Mouse (Mus musculus): ENCODE measurements at regions not wholly inside any gene's neighbourhood (a gene's known extent, or its start where the extent isn't known, plus 50 kb on each side); places are given as distances from the start of the nearest gene placed in this dataset.

DNA sequence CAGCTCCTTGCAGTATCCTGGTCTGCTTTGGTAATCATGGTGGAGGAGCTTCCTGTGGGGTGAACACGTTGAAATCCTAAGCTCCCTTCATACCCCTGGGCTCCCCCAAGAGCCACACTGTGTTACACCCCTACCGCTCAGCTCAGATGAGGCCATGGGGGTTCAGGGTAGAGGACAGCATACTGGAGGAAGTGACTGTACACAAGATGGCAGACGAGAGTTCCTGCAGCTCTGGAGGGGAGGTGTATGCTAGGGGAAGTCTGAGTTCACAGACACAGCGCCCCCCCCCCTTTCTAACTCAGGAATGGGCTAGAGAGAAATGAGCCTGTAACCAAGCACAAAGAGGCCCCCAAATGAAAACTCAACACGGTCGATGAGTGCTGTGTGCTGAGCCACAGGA, 231.9 kb downstream of the Foxo1 start:
- no peak for DNase-seq
- H3K27ac ChIP-seq: no peak overlapping the region
- H3K4me3 ChIP-seq: no peak overlapping the region
- TF ChIP-seq CTCF (IDR thresholded peaks at IDR 0.05): no peak
- intact Hi-C loops (cut with DNase I): no loop called here

DNA sequence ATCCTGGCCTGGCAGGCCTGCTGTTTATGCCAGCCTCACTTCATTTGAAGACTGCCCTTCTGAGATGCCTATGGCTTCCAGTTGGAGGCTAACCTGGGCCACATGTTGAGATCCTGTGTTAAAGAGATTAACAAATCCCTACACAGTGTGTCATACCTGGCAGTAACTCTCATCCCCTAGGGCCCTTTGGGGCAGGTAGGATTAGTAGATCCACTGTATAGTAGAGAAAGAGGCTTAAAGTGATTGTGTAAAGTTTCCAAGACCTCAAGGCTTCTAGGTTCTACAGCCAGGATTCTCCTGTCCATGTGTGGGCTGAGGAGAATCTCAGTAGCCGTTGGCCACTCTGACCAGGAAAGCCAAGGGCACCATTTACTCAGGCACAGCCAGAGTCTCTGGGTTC, 231.4 kb downstream of the Foxo1 start:
- Histone ChIP-seq H3K4me3 (no peak overlapping the region), H3K27ac (no peak overlapping the region)
- intact Hi-C loops (cut with DNase I): no loop called here
- DNase-seq: no peak
- no peak for TF ChIP-seq CTCF (IDR thresholded peaks at IDR 0.05)

DNA sequence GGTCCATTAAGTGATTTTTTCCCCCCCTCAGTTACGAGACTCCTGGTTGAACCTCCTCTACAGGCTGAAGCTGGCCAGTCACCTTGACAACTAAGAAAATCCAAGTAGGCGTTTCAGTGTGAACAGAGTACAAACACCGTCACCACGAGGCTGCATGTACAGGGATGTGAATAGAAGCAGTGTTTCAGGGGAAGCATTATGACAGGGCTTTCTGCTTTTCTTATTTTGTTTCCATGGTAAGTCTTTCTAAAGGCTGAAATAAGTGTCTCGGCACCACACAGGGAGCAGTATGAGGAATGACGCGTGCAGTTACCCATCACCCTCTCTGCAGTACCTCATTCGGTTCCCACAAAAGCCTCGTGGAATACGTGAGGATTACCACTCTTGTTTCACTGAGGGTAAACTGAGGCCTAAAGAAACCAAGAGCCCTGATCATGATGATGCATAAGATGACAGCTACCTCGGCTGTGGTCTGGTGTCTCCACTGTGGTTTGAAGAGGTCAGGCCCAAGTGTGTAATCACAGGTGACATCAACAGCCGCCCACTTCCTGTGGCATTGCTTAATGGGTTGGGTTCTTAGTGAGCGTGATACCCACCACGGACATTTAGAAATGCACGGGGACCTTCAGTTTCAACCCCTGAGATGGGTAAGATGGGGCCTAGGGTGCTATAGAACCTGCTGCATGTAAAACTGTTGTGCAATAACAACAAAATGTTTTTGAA, 230.5 kb downstream of the Foxo1 start:
- intact Hi-C loops (cut with DNase I): no loop called here
- TF ChIP-seq CTCF (IDR thresholded peaks at IDR 0.05): no peak
- Histone ChIP-seq H3K27ac (no peak overlapping the region), H3K4me3 (no peak overlapping the region)
- DNase-seq: no peak

GRCm38 (mm10) chr3:52496965-52497364, 228.8 kb downstream of the Foxo1 start:
- Histone ChIP-seq H3K4me3 (no peak overlapping the region), H3K27ac (no peak overlapping the region)
- no peak for DNase-seq
- TF ChIP-seq CTCF (IDR thresholded peaks at IDR 0.05): no peak
- intact Hi-C loops (cut with DNase I): no loop called here

DNA sequence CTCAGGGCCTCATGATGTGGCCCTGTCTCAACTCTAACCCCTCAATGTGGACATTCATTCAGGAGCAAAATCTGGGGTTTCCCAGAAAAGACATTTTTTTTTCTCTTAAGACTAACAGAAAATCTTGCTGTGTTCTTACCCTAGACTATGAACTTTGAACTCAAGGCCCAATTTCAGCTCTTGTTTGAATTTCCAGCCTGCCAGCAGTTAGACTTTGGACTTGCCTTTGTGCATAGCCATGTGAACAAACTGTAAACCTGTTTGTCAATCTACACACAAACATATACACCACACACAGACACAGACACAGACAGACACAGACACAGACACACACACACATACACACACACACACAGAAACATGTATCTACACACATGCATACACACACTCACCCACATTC, 227.3 kb downstream of the Foxo1 start:
- no peak for DNase-seq
- intact Hi-C loops (cut with DNase I): no loop called here
- H3K4me3 ChIP-seq: no peak overlapping the region
- H3K27ac ChIP-seq: no peak overlapping the region
- no peak for TF ChIP-seq CTCF (IDR thresholded peaks at IDR 0.05)

GRCm38 (mm10) chr3:52494924-52495323, 226.8 kb downstream of the Foxo1 start:
- no peak for DNase-seq
- no peak for TF ChIP-seq CTCF (IDR thresholded peaks at IDR 0.05)
- H3K4me3 ChIP-seq: no peak overlapping the region
- H3K27ac ChIP-seq: no peak overlapping the region
- intact Hi-C loops (cut with DNase I): no loop called here

DNA sequence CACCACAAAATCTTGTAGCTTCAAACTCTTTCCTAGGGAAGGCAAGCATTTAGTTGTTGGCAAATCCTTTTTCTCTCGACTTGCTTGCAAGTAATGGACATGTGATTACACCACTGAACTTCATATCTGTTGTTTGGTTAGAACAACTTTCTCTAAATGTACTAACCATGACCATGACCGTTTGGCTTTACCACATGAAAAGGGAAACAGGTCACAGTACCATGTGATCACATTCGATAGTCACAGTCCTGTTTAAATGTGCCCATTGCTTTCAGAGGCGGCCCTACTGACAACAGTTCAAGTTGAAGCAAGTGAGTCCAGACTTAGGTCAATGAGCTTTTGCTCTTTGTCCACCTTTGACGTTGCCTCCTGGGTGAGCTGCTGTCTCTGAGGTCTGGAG, 211.1 kb downstream of the Foxo1 start:
- no peak for TF ChIP-seq CTCF (IDR thresholded peaks at IDR 0.05)
- no peak for DNase-seq
- H3K27ac ChIP-seq: no peak overlapping the region
- intact Hi-C loops (cut with DNase I): no loop called here
- H3K4me3 ChIP-seq: no peak overlapping the region

GRCm38 (mm10) chr3:52469900-52470299, 201.8 kb downstream of the Foxo1 start:
- no peak for DNase-seq
- Histone ChIP-seq H3K4me3 (no peak overlapping the region), H3K27ac (no peak overlapping the region)
- TF ChIP-seq CTCF (IDR thresholded peaks at IDR 0.05): no peak
- intact Hi-C loops (cut with DNase I): no loop called here

GRCm38 (mm10) chr3:52469397-52469796, 201.3 kb downstream of the Foxo1 start:
- DNase-seq: no peak
- intact Hi-C loops (cut with DNase I): no loop called here
- no peak overlapping the region for H3K4me3 ChIP-seq
- no peak for TF ChIP-seq CTCF (IDR thresholded peaks at IDR 0.05)
- H3K27ac ChIP-seq: no peak overlapping the region

- intact Hi-C loops (cut with DNase I): no loop called here
Observed at GRCm38 (mm10) chr3:52468326-52468725, 200.2 kb downstream of the Foxo1 start.

DNA sequence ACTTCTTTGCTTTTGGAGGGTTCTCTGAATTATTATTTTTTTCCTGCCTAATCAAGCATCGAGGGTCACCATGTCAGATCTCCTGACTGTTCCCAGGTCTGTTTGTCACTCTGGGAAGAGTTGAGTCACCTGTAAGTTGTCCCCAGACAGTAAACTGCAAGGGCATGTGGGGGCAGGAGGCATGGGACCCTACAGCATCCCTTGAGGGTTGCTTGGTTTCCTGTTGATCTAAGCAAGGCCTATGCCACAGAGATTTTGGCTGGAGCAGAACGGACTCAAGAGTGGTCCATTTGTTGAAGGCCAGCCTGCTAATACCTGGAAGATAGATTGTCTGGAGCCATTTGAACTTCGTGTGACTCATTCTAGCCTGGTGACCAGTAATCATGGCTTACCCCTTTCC, 199.7 kb downstream of the Foxo1 start:
- Histone ChIP-seq H3K27ac (no peak overlapping the region), H3K4me3 (no peak overlapping the region)
- intact Hi-C loops (cut with DNase I): no loop called here
- no peak for TF ChIP-seq CTCF (IDR thresholded peaks at IDR 0.05)
- no peak for DNase-seq

More at GRCm38 (mm10) chr3:52468326-52468725, 200.2 kb downstream of the Foxo1 start:
- H3K27ac ChIP-seq: no peak overlapping the region
- H3K4me3 ChIP-seq: no peak overlapping the region
- no peak for DNase-seq
- no peak for TF ChIP-seq CTCF (IDR thresholded peaks at IDR 0.05)

DNA sequence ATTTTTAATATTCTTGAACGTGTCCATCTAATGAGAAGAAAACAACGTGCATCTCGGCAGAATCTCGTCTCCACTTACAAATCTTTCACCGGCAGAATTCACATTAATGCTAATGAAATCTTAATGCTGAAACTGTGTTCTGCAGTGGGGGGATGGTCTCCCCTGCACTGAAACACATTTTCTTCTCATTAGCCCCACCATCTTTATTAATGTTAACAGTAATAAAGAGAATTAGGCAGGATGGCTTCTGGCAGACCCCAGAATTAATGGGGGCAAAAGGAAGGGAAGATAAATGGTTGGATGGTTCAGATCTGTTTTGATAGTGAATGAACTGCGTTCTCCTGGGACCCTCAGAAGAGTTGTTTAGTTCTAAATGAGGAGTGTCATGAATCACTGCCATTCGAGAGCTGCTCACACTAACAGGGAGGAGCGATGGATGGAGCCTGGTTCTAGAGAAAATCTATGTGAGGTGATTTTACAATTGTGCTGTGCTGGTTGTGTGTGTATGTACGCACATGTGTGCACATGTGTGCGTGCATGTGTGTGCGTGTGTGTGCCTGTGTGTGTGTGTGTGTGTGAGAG, 198.9 kb downstream of the Foxo1 start:
- DNase-seq: no peak
- Histone ChIP-seq H3K27ac (no peak overlapping the region), H3K4me3 (no peak overlapping the region)
- no peak for TF ChIP-seq CTCF (IDR thresholded peaks at IDR 0.05)
- intact Hi-C loops (cut with DNase I): no loop called here

GRCm38 (mm10) chr3:52466571-52466970, 198.4 kb downstream of the Foxo1 start:
- Histone ChIP-seq H3K27ac (no peak overlapping the region), H3K4me3 (no peak overlapping the region)
- intact Hi-C loops (cut with DNase I): no loop called here
- DNase-seq: no peak
- TF ChIP-seq CTCF (IDR thresholded peaks at IDR 0.05): no peak

- no peak overlapping the region for H3K27ac ChIP-seq
- no peak for DNase-seq
- intact Hi-C loops (cut with DNase I): no loop called here
- no peak overlapping the region for H3K4me3 ChIP-seq
- no peak for TF ChIP-seq CTCF (IDR thresholded peaks at IDR 0.05)
Observed at GRCm38 (mm10) chr3:52463911-52464310, 195.8 kb downstream of the Foxo1 start.
